Mouse (Mus musculus): Measurements from ENCODE around the gene Ret.

- TF ChIP-seq CTCF (IDR thresholded peaks at IDR 0.05 in 2 of 3, conservative IDR thresholded peaks at IDR 0.05 in 1 of 3; ENCODE audit: control insufficient read depth in 1 of 3, insufficient read depth in 1 of 3, low read depth in 2 of 3, low read length in 3 of 3, poor library complexity in 1 of 3, severe bottlenecking in 1 of 3) (no peak), MAX (IDR thresholded peaks at IDR 0.05; ENCODE audit: low read length) (no peak), MEF2A (IDR thresholded peaks at IDR 0.05; ENCODE audit: extremely low read depth, insufficient replicate concordance, low read depth, low read length, poor library complexity, severe bottlenecking) (no peak), GATA1 (IDR thresholded peaks at IDR 0.05; ENCODE audit: low read depth, low read length) (no peak)
Observed at GRCm38 (mm10) chr6:118204112-118204511, 6.6 kb upstream of the Ret start.
